8 mouse cellular contexts compared by ENCODE assay signal in genomic region chr7:118304812-118305211, GRCm38 (mm10).
DNase-seq lines count a peak whose midpoint lies in the region; ATAC-seq and TF ChIP-seq lines count a peak whose summit lies in the region.

No protein-coding gene starts in this region.

- no peak overlapping the region for H3K27ac ChIP-seq in cerebellum, adult 2 months (ENCODE audit: insufficient read depth, low read length)
- no peak overlapping the region for H3K27ac ChIP-seq in hindbrain, embryonic 15.5 days (replicated peaks)

- no peak for TF ChIP-seq POLR2A in cerebellum, adult 2 months (IDR thresholded peaks at IDR 0.05; ENCODE audit: borderline replicate concordance, insufficient read depth, low read length)

- CTCF ChIA-PET in Patski (lab: Charles Lee): interaction anchor here (1.0 to 4.9 kb wide), 10 partner anchors 10 to 216 kb away, joined by 3 to 26 read pairs (median 4); partner anchors contain the start of gene Syt17

- DNase-seq in Patski (ENCODE audit: low read depth, low spot score): no peak
- DNase-seq in cerebellum, adult 2 months: peak; percentile 68 to 82
- DNase-seq in layer of hippocampus, postnatal 25 days (ENCODE audit: extremely low spot score in 1 of 2, low spot score in 1 of 2): peak; percentile 65 to 97
- peak; percentile 86 for DNase-seq in right cerebral cortex, postnatal 14 days
- peak; percentile 81 for DNase-seq in urinary bladder, postnatal 14 days (ENCODE audit: low spot score)

- ATAC-seq in Patski: no peak
- peak; percentile 84 for ATAC-seq in frontal cortex, adult (ENCODE audit: low TSS enrichment)
- peak; percentile 79 for ATAC-seq in hindbrain, embryonic 15.5 days (ENCODE audit: low FRiP score, low read depth)
- peak; percentile 96 for ATAC-seq in megakaryocyte progenitor cell, adult 5-6 weeks (replicated peaks; ENCODE audit: poor library complexity)

- no peaks in the 10 kb centered on the region for H3K4me1 ChIP-seq in cerebellum, adult 2 months (ENCODE audit: control insufficient read depth, insufficient read depth, low read length)
- H3K4me1 ChIP-seq in hindbrain, embryonic 15.5 days (replicated peaks): no peaks in the 10 kb centered on the region

- WGBS in cerebellum, adult 2 months: under 1% methylated on average over 8 of the region's 8 CpGs
- 1% methylated on average over 8 of the region's 8 CpGs for WGBS in hindbrain, embryonic 15.5 days

- no peak overlapping the region for H3K4me3 ChIP-seq in cerebellum, adult 2 months (replicated peaks; ENCODE audit: insufficient read depth, low read depth, low read length)
- no peak overlapping the region for H3K4me3 ChIP-seq in hindbrain, embryonic 15.5 days

- H3K27me3 ChIP-seq in Patski: no peaks in the 10 kb centered on the region
- no peaks in the 10 kb centered on the region for H3K27me3 ChIP-seq in cerebellum, adult 2 months (ENCODE audit: control insufficient read depth, insufficient read depth, low read length)
- H3K27me3 ChIP-seq in hindbrain, embryonic 15.5 days: no peaks in the 10 kb centered on the region

- H3K36me3 ChIP-seq in hindbrain, embryonic 15.5 days: no peaks in the 10 kb centered on the region

- no peak overlapping the region for H3K9ac ChIP-seq in hindbrain, embryonic 15.5 days

- in situ Hi-C loops in Patski (cut with MboI; ENCODE audit: low pct_unique_long_range_greater_than_20kb): loop anchor here (5.0 to 10.0 kb wide), 3 partner anchors 102 to 380 kb away; partner anchors contain the start of gene Tmc5

- H3K4me2 ChIP-seq in hindbrain, embryonic 15.5 days: peak overlapping the region; percentile 32; the same call in 1 of the 2 replicates

- no peaks in the 10 kb centered on the region for H3K9me3 ChIP-seq in hindbrain, embryonic 15.5 days

- TF ChIP-seq CTCF in Patski (IDR thresholded peaks at IDR 0.05): peak; percentile 81
- TF ChIP-seq CTCF in cerebellum, adult 2 months (IDR thresholded peaks at IDR 0.05; ENCODE audit: borderline replicate concordance, insufficient read depth, low read depth, low read length): peak; percentile 99

- POLR2A ChIA-PET in Patski (lab: Charles Lee): interaction anchor here (0.8 kb wide), 1 partner anchor 100 kb away, joined by 4 read pairs; no protein-coding TSS in a partner anchor
